ENCODE assay signal across 10 mouse cellular contexts in genomic region chr11:101247521-101248030, GRCm38 (mm10). TPM values are rescaled to one million over a fixed set of nuclear protein-coding genes. Genes with fewer than 3 reads are reported as not detected.
DNase-seq lines count a peak whose midpoint lies in the region; ATAC-seq and TF ChIP-seq lines count a peak whose summit lies in the region.
"Had no signal": no experiment of that assay in that cellular context is flagged by ENCODE, and none has a peak within 500 bp of the region (broad histone marks: within the 10 kb centered on the region; RNA-seq: fewer than 3 reads in every experiment).

No protein-coding gene starts in this region.

- H3K36me3 ChIP-seq in forebrain, embryonic 13.5 days (ENCODE audit: poor library complexity, severe bottlenecking): no peaks in the 10 kb centered on the region
- H3K36me3 ChIP-seq in forebrain, embryonic 11.5 days (ENCODE audit: control insufficient read depth, insufficient read depth, low read length): no peaks in the 10 kb centered on the region
- no peaks in the 10 kb centered on the region for H3K36me3 ChIP-seq in spleen, adult 2 months (ENCODE audit: control insufficient read depth, insufficient read depth, low read length)
- H3K36me3 ChIP-seq in liver, embryonic 11.5 days (ENCODE audit: control insufficient read depth, insufficient read depth, low read length): no peaks in the 10 kb centered on the region

- no peak for ATAC-seq in forebrain, embryonic 13.5 days
- ATAC-seq in forebrain, embryonic 11.5 days (replicated peaks; ENCODE audit: low FRiP score): no peak
- no peak for ATAC-seq in liver, embryonic 11.5 days (replicated peaks; ENCODE audit: low FRiP score)

- no peak overlapping the region for H3K4me3 ChIP-seq in forebrain, embryonic 13.5 days
- no peak overlapping the region for H3K4me3 ChIP-seq in forebrain, embryonic 11.5 days (ENCODE audit: low read depth, low read length)
- H3K4me3 ChIP-seq in spleen, adult 2 months (ENCODE audit: extremely low read depth, insufficient read depth, insufficient read length): no peak overlapping the region; the same call in 1 of the 2 replicates
- H3K4me3 ChIP-seq in liver, embryonic 11.5 days (ENCODE audit: low read depth, low read length): peak overlapping the region; percentile 64

- no peaks in the 10 kb centered on the region for H3K9me3 ChIP-seq in forebrain, embryonic 13.5 days (replicated peaks)
- H3K9me3 ChIP-seq in forebrain, embryonic 11.5 days (ENCODE audit: control insufficient read depth, low read length): no peaks in the 10 kb centered on the region
- H3K9me3 ChIP-seq in liver, embryonic 11.5 days (ENCODE audit: control insufficient read depth, low read length): no peaks in the 10 kb centered on the region

- H3K27me3 ChIP-seq in forebrain, embryonic 13.5 days: peaks cover 57% of the 10 kb centered on the region
- H3K27me3 ChIP-seq in forebrain, embryonic 11.5 days (ENCODE audit: control insufficient read depth, insufficient read depth, low read length): peaks cover 15% of the 10 kb centered on the region
- H3K27me3 ChIP-seq in spleen, adult 2 months (ENCODE audit: control insufficient read depth, insufficient read depth, low read length): peaks cover 13% of the 10 kb centered on the region
- H3K27me3 ChIP-seq in liver, embryonic 11.5 days (replicated peaks; ENCODE audit: control insufficient read depth, insufficient read depth, low read length): peaks cover 40% of the 10 kb centered on the region

- 86% methylated on average over 6 of the region's 6 CpGs for WGBS in forebrain, embryonic 13.5 days
- WGBS in forebrain, embryonic 11.5 days: 86% methylated on average over 6 of the region's 6 CpGs
- 85% methylated on average over 6 of the region's 6 CpGs for WGBS in spleen, adult 2 months
- 81% methylated on average over 6 of the region's 6 CpGs for WGBS in liver, embryonic 11.5 days

- no peak for TF ChIP-seq CTCF in spleen, adult 2 months (IDR thresholded peaks at IDR 0.05; ENCODE audit: extremely low read depth, insufficient read depth, insufficient read length, insufficient replicate concordance)

- no peak overlapping the region for H3K9ac ChIP-seq in forebrain, embryonic 13.5 days
- H3K9ac ChIP-seq in forebrain, embryonic 11.5 days (ENCODE audit: low read length): no peak overlapping the region
- no peak overlapping the region for H3K9ac ChIP-seq in liver, embryonic 11.5 days (ENCODE audit: low read depth, low read length)

- peak overlapping the region; percentile 97 for H3K4me2 ChIP-seq in forebrain, embryonic 13.5 days
- H3K4me2 ChIP-seq in forebrain, embryonic 11.5 days (ENCODE audit: low read depth, low read length, severe bottlenecking): no peak overlapping the region
- H3K4me2 ChIP-seq in liver, embryonic 11.5 days: peak overlapping the region; percentile 93

- TF ChIP-seq POLR2A in spleen, adult 2 months (IDR thresholded peaks at IDR 0.05; ENCODE audit: low read depth, low read length): no peak

- H3K4me1 ChIP-seq in forebrain, embryonic 13.5 days: peaks cover 14% of the 10 kb centered on the region
- H3K4me1 ChIP-seq in forebrain, embryonic 11.5 days (replicated peaks; ENCODE audit: control insufficient read depth, insufficient read depth, low read length): peaks cover 4% of the 10 kb centered on the region; the same call in 1 of the 2 replicates
- H3K4me1 ChIP-seq in spleen, adult 2 months (ENCODE audit: control insufficient read depth, insufficient read depth, insufficient read length): peaks cover 5% of the 10 kb centered on the region; the same call in 1 of the 2 replicates
- peaks cover 24% of the 10 kb centered on the region for H3K4me1 ChIP-seq in liver, embryonic 11.5 days (replicated peaks; ENCODE audit: control insufficient read depth, insufficient read depth, low read length)

- intact Hi-C loops in gastrocnemius, postnatal 14 days (cut with DNase I; ENCODE audit: low total_unique reads): loop anchor here (1.0 kb wide), 1 partner anchor 35 kb away; no protein-coding TSS in a partner anchor

- H3K27ac ChIP-seq in forebrain, embryonic 13.5 days: no peak overlapping the region
- no peak overlapping the region for H3K27ac ChIP-seq in forebrain, embryonic 11.5 days (ENCODE audit: low read depth, low read length)
- 0 out of 2 replicates have a peak overlapping the region, but pooled peaks have one; percentile 4 for H3K27ac ChIP-seq in spleen, adult 2 months (ENCODE audit: insufficient read depth, low read length)
- H3K27ac ChIP-seq in liver, embryonic 11.5 days (ENCODE audit: low read depth, low read length): no peak overlapping the region
- H3K27ac ChIP-seq: macrophage had no signal

- DNase-seq in forebrain, embryonic 11.5 days (ENCODE audit: low spot score): no peak
- no peak for DNase-seq in spleen, adult 2 months (ENCODE audit: low read depth in 1 of 2, low spot score in 2 of 2)
- no peak for DNase-seq in spleen, postnatal 36 days (ENCODE audit: low spot score in 2 of 2)
- no peak for DNase-seq in liver, embryonic 11.5 days (ENCODE audit: low spot score)
- no peak for DNase-seq in cerebellum, postnatal 10 days
- DNase-seq in gastrocnemius, postnatal 14 days: no peak
- DNase-seq in embryo, embryonic 11 days: no peak

RNA-seq across cellular contexts. Expression of gene Ramp2, which starts 1.7 kb away (rescaled TPM):
- 43.9 and 55.3 TPM in 2 replicates for polyA plus RNA-seq in forebrain, embryonic 13.5 days (2015; fragmentation: Nextera tagmentation; extraction: Ambion mirVana)
- polyA plus RNA-seq in forebrain, embryonic 11.5 days (2014; fragmentation: Nextera tagmentation; extraction: Ambion mirVana): 59.4 and 64.3 TPM in 2 replicates
- polyA plus RNA-seq in spleen, adult 2 months (2012; rRNA removed): 47.6 and 59.7 TPM in 2 replicates
- 62.4 and 64.2 TPM in 2 replicates for polyA plus RNA-seq in liver, embryonic 11.5 days (2014; fragmentation: Nextera tagmentation; extraction: Ambion mirVana)
- 10 to 100 TPM; 69.8 to 97.1 TPM for total RNA-seq in gastrocnemius, postnatal 14 days (2021)
- polyA plus RNA-seq: macrophage had no signal

RNA-seq across cellular contexts. Expression of gene Vps25, which starts 5.9 kb away (rescaled TPM):
- 92.6 and 109 TPM in 2 replicates for polyA plus RNA-seq in forebrain, embryonic 13.5 days (2015; fragmentation: Nextera tagmentation; extraction: Ambion mirVana)
- polyA plus RNA-seq in forebrain, embryonic 11.5 days (2014; fragmentation: Nextera tagmentation; extraction: Ambion mirVana): 119 TPM in 2 replicates
- 56.3 and 62.2 TPM in 2 replicates for polyA plus RNA-seq in spleen, adult 2 months (2012; rRNA removed)
- 158 and 163 TPM in 2 replicates for polyA plus RNA-seq in liver, embryonic 11.5 days (2014; fragmentation: Nextera tagmentation; extraction: Ambion mirVana)
- total RNA-seq in gastrocnemius, postnatal 14 days (2021): 10 to 100 TPM; 38.1 to 39.0 TPM

RNA-seq across cellular contexts. Expression of gene Wnk4, which starts 12.8 kb away (rescaled TPM):
- 4.4 and 4.5 TPM in 2 replicates for polyA plus RNA-seq in forebrain, embryonic 13.5 days (2015; fragmentation: Nextera tagmentation; extraction: Ambion mirVana)
- 5.3 and 7.6 TPM in 2 replicates for polyA plus RNA-seq in forebrain, embryonic 11.5 days (2014; fragmentation: Nextera tagmentation; extraction: Ambion mirVana)
- polyA plus RNA-seq in spleen, adult 2 months (2012; rRNA removed): 1.9 and 2.2 TPM in 2 replicates
- polyA plus RNA-seq in liver, embryonic 11.5 days (2014; fragmentation: Nextera tagmentation; extraction: Ambion mirVana): 18.5 and 19.7 TPM in 2 replicates
- total RNA-seq in gastrocnemius, postnatal 14 days (2021): 1 to 10 TPM in 1 of 2 experiments, under 1 TPM in 1; 0.89 to 1.0 TPM
- total RNA-seq: granulocyte monocyte progenitor cell, adult 5-6 weeks had no signal
- polyA plus RNA-seq: macrophage had no signal

RNA-seq across cellular contexts. Expression of gene Ezh1, which starts 21.3 kb away (rescaled TPM):
- 12.1 and 13.8 TPM in 2 replicates for polyA plus RNA-seq in forebrain, embryonic 13.5 days (2015; fragmentation: Nextera tagmentation; extraction: Ambion mirVana)
- polyA plus RNA-seq in forebrain, embryonic 11.5 days (2014; fragmentation: Nextera tagmentation; extraction: Ambion mirVana): 10.5 and 12.8 TPM in 2 replicates
- 28.3 and 30.9 TPM in 2 replicates for polyA plus RNA-seq in spleen, adult 2 months (2012; rRNA removed)
- polyA plus RNA-seq in liver, embryonic 11.5 days (2014; fragmentation: Nextera tagmentation; extraction: Ambion mirVana): 11.8 and 12.4 TPM in 2 replicates
- 10 to 100 TPM; 13.5 to 18.1 TPM for total RNA-seq in gastrocnemius, postnatal 14 days (2021)

RNA-seq across cellular contexts. Expression of gene Cntd1, which starts 31.2 kb away (rescaled TPM):
- 1.2 and 1.9 TPM in 2 replicates for polyA plus RNA-seq in forebrain, embryonic 13.5 days (2015; fragmentation: Nextera tagmentation; extraction: Ambion mirVana)
- 1.3 and 2.0 TPM in 2 replicates for polyA plus RNA-seq in forebrain, embryonic 11.5 days (2014; fragmentation: Nextera tagmentation; extraction: Ambion mirVana)
- 0.06 and 0.19 TPM in 2 replicates for polyA plus RNA-seq in spleen, adult 2 months (2012; rRNA removed)
- 1.2 and 1.4 TPM in 2 replicates for polyA plus RNA-seq in liver, embryonic 11.5 days (2014; fragmentation: Nextera tagmentation; extraction: Ambion mirVana)
- total RNA-seq in gastrocnemius, postnatal 14 days (2021): under 1 TPM; 0.13 to 0.21 TPM
